Mouse (Mus musculus) lung, postnatal 0 days (tissue): ENCODE data around the gene Pkp2.

Experiments used
- CTCF ChIP-seq: IDR thresholded peaks from 2 replicates; pipeline ENCODE4 v1.5.1; 2016; ENCODE audit warnings: antibody characterized with exemption, mild to moderate bottlenecking
- EP300 ChIP-seq: IDR thresholded peaks from 2 replicates; pipeline ENCODE4 v1.6.1; 2016; ENCODE audit warnings: antibody characterized with exemption, mild to moderate bottlenecking, control low read depth

- TF ChIP-seq CTCF, result no peak
- no peak for TF ChIP-seq EP300
Observed at GRCm38 (mm10) chr16:16311319-16311718, 98.2 kb downstream of the Pkp2 start.
